Mouse (Mus musculus): ENCODE results near the gene Txndc9. TPM values are rescaled to one million over a fixed set of nuclear protein-coding genes. Genes with fewer than 3 reads are reported as not detected.
"Not testable (repeated sequence)": the region's sequence is repeated elsewhere in the genome, so short reads cannot be mapped to it uniquely, and the experiment has no call there.

Txndc9 gene
- polyA plus RNA-seq, 1 experiment = 89.5 TPM

DNA sequence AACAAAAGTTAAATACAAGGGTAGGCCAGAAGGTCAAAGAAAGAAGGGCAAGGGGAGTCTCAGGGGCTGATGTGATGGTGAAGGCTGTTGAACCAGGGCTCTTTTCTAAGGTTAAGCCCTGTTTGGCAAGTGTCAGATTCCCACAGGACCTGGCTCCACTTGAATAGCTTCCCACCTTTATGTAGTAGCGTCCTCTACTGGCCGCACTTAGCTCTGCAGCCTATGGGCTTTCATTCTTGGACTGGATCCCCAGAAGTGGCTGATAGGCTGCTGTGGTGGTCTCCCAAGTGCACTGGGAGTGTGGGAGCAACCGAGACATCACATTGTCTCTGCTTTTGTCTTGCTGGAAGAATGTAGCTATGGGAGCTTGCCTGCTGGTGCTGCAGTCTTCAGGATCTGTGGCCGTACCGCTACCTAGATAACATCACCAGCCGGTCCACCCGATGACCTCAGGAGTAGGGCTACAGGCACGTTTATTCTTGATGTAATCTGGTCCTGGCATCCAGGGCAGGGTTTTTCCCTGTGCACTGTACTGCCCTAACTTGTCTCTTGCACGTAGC, 11.8 kb downstream of the Txndc9 start:
- Histone ChIP-seq H3K27ac (ENCODE audit: insufficient read depth, low read length) (no peak overlapping the region), H3K4me3 (ENCODE audit: insufficient read depth, low read length) (no peak overlapping the region), H3K4me1 (ENCODE audit: control insufficient read depth, insufficient read depth, low read length) (no peaks in the 10 kb centered on the region)
- TF ChIP-seq POLR2A (IDR thresholded peaks at IDR 0.05; ENCODE audit: low read depth, low read length) = no peak
- TF ChIP-seq CTCF (IDR thresholded peaks at IDR 0.05; ENCODE audit: borderline replicate concordance, insufficient read depth, low read length) = 0 out of 2 replicates have a peak, but pooled peaks have one; percentile 6

DNA sequence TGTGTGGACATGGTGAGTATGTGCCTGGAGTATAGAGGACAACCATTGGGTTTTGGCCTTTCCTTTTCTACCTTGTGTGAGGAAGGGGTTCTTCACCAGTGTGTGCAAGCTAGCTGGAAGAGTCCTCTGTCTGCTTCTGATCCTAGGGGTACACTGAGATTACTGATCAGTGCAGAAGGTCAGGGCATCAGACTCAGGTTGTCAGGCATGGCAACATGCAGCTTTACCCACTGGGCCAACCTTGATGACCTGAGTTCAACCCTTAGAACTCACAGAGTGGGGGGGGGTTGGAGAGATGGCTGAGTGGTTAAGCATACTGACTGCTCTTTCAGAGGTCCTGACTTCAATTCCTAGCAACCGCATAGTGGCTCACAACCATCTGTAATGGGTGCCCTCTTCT, 13.4 kb downstream of the Txndc9 start:
- no peak for TF ChIP-seq POLR2A (IDR thresholded peaks at IDR 0.05; ENCODE audit: low read depth, low read length)
- no peak for TF ChIP-seq CTCF (IDR thresholded peaks at IDR 0.05; ENCODE audit: borderline replicate concordance, insufficient read depth, low read length)

GRCm38 (mm10) chr1:37977303-37977702, 20.4 kb downstream of the Txndc9 start:
- no peak for TF ChIP-seq POLR2A (IDR thresholded peaks at IDR 0.05; ENCODE audit: low read depth, low read length)
- TF ChIP-seq CTCF (IDR thresholded peaks at IDR 0.05; ENCODE audit: borderline replicate concordance, insufficient read depth, low read length) = no peak
- H3K4me3 ChIP-seq (ENCODE audit: insufficient read depth, low read length) = no peak overlapping the region
- H3K27ac ChIP-seq (ENCODE audit: insufficient read depth, low read length) = no peak overlapping the region
- no peaks in the 10 kb centered on the region for H3K4me1 ChIP-seq (ENCODE audit: control insufficient read depth, insufficient read depth, low read length)

More for the DNA sequence above, 13.4 kb downstream of the Txndc9 start:
- Histone ChIP-seq H3K4me3 (ENCODE audit: insufficient read depth, low read length) (no peak overlapping the region), H3K4me1 (ENCODE audit: control insufficient read depth, insufficient read depth, low read length) (no peaks in the 10 kb centered on the region), H3K27ac (ENCODE audit: insufficient read depth, low read length) (no peak overlapping the region)

DNA sequence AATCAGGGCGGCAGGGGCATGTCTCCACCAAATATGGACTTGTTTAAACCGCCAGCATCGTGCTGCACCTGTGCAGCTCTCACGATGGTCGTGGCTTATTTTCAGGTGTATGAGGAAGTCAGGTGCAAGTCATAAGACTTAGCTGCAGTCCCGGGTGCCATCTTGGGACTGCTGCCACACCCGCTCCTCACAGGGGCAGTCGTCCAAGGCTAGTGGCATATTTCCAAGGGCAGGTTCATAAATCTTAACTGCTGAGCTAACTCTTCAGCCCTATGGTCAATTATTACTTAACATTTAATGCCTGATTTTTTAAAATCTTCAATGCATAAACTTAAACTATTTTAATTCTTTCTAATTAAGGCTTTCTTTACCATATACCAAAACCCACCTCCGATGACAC, 21.0 kb downstream of the Txndc9 start:
- H3K27ac ChIP-seq (ENCODE audit: insufficient read depth, low read length); H3K4me1 ChIP-seq (ENCODE audit: control insufficient read depth, insufficient read depth, low read length): not testable (repeated sequence)

DNA sequence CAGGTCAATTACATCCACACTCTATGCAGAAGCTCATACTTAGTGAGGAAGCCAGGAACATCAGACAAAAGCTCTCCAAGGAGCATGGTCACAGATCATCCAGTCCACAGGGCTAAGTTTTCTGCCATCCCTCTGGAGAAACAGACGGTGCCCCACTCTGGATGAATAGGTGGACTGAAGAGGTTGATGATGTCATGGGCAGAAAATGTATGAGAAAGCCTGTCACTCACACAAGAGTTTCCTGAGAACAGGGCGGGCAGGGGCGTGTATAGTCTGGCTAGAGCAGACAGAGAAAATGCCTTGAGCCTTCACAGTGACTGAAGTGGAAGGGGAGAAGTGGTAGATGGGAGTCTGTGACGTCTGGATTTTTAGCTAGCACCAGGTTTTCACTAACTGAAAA, 26.2 kb downstream of the Txndc9 start:
- H3K4me1 ChIP-seq (ENCODE audit: control insufficient read depth, insufficient read depth, low read length) = no peaks in the 10 kb centered on the region
- no peak overlapping the region for H3K4me3 ChIP-seq (ENCODE audit: insufficient read depth, low read length)
- no peak overlapping the region for H3K27ac ChIP-seq (ENCODE audit: insufficient read depth, low read length)
- no peak for TF ChIP-seq CTCF (IDR thresholded peaks at IDR 0.05; ENCODE audit: borderline replicate concordance, insufficient read depth, low read length)
- no peak for TF ChIP-seq POLR2A (IDR thresholded peaks at IDR 0.05; ENCODE audit: low read depth, low read length)

More for the DNA sequence above, 21.0 kb downstream of the Txndc9 start:
- not testable (repeated sequence) for H3K4me3 ChIP-seq (ENCODE audit: insufficient read depth, low read length)

GRCm38 (mm10) chr1:37968746-37969145, 28.9 kb downstream of the Txndc9 start:
- H3K4me1 ChIP-seq (ENCODE audit: control insufficient read depth, insufficient read depth, low read length) = no peaks in the 10 kb centered on the region
- H3K4me3 ChIP-seq (ENCODE audit: insufficient read depth, low read length) = no peak overlapping the region
- TF ChIP-seq POLR2A (IDR thresholded peaks at IDR 0.05; ENCODE audit: low read depth, low read length) (no peak), CTCF (IDR thresholded peaks at IDR 0.05; ENCODE audit: borderline replicate concordance, insufficient read depth, low read length) (no peak)
- no peak overlapping the region for H3K27ac ChIP-seq (ENCODE audit: insufficient read depth, low read length)

DNA sequence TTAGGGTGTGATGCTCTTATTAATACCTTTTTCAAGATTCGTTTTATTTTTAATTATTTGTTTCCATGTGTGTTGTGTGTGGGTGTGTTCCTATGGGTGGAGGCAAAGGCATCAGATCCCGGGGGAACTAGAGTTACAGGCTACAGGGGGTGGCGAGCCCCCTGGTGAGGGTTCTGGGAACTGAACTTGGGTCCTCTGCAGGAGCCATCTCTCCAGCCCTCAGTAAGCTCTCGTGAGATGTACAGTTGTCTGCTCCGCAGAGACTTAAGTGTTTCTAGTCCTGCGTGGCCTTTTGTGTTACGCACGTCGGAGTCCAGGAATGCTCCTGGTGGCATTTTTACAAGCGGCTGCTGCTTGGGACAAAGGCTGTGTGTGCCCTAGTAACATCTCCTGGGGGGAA, 32.1 kb downstream of the Txndc9 start:
- no peak for TF ChIP-seq POLR2A (IDR thresholded peaks at IDR 0.05; ENCODE audit: low read depth, low read length)
- TF ChIP-seq CTCF (IDR thresholded peaks at IDR 0.05; ENCODE audit: borderline replicate concordance, insufficient read depth, low read length) = no peak
- no peak overlapping the region for H3K4me3 ChIP-seq (ENCODE audit: insufficient read depth, low read length)
- no peaks in the 10 kb centered on the region for H3K4me1 ChIP-seq (ENCODE audit: control insufficient read depth, insufficient read depth, low read length)
- no peak overlapping the region for H3K27ac ChIP-seq (ENCODE audit: insufficient read depth, low read length)

- Histone ChIP-seq H3K4me1 (ENCODE audit: control insufficient read depth, insufficient read depth, low read length) (no peaks in the 10 kb centered on the region), H3K4me3 (ENCODE audit: insufficient read depth, low read length) (no peak overlapping the region), H3K27ac (ENCODE audit: insufficient read depth, low read length) (no peak overlapping the region)
- TF ChIP-seq POLR2A (IDR thresholded peaks at IDR 0.05; ENCODE audit: low read depth, low read length) (no peak), CTCF (IDR thresholded peaks at IDR 0.05; ENCODE audit: borderline replicate concordance, insufficient read depth, low read length) (no peak)
These were observed 38.2 kb downstream of the Txndc9 start for GRCm38 (mm10) chr1:37959486-37959885.

GRCm38 (mm10) chr1:37958516-37958915, 39.2 kb downstream of the Txndc9 start:
- no peak overlapping the region for H3K4me3 ChIP-seq (ENCODE audit: insufficient read depth, low read length)
- no peak for TF ChIP-seq CTCF (IDR thresholded peaks at IDR 0.05; ENCODE audit: borderline replicate concordance, insufficient read depth, low read length)
- TF ChIP-seq POLR2A (IDR thresholded peaks at IDR 0.05; ENCODE audit: low read depth, low read length) = no peak
- H3K27ac ChIP-seq (ENCODE audit: insufficient read depth, low read length) = no peak overlapping the region
- H3K4me1 ChIP-seq (ENCODE audit: control insufficient read depth, insufficient read depth, low read length) = no peaks in the 10 kb centered on the region

DNA sequence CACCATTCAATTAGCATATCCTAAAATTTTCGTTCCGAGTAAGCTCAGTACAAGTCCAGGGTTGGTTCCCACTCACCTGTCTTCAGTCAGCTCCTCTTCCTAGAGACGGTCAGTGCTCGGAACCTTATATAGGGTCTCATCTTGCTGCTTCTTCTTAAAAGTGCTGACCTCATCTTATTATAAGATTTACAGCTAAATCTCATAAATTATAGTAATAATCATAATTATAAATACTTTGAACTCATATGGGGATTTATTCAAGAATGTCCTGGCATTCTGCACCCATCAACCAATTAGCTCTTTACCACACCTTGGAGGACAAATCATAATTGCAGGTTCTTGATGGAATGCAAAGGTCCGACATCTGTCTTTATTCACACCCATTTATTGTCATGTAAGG, 40.0 kb downstream of the Txndc9 start, which contains the start of gene Lyg1:
Gene Lyg1, minus strand, starts transcription at position 101 of the 400 bp plus-strand sequence.
- H3K4me3 ChIP-seq (ENCODE audit: insufficient read depth, low read length) = no peak within 1 kb of the TSS
- TF ChIP-seq POLR2A (IDR thresholded peaks at IDR 0.05; ENCODE audit: low read depth, low read length) (no peak), CTCF (IDR thresholded peaks at IDR 0.05; ENCODE audit: borderline replicate concordance, insufficient read depth, low read length) (no peak)
- no peak within 1 kb of the TSS for H3K27ac ChIP-seq (ENCODE audit: insufficient read depth, low read length)
- H3K4me1 ChIP-seq (ENCODE audit: control insufficient read depth, insufficient read depth, low read length) = no peaks in the 10 kb centered on the region

All from embryonic fibroblast, embryonic 13.5 days (primary cell).